Mouse (Mus musculus): ENCODE results near the gene Nemf. TPM values are rescaled to one million over a fixed set of nuclear protein-coding genes. Genes with fewer than 3 reads are reported as not detected.

Nemf gene
- total RNA-seq, 1 experiment from 2014 or later, result 93.1 TPM

DNA sequence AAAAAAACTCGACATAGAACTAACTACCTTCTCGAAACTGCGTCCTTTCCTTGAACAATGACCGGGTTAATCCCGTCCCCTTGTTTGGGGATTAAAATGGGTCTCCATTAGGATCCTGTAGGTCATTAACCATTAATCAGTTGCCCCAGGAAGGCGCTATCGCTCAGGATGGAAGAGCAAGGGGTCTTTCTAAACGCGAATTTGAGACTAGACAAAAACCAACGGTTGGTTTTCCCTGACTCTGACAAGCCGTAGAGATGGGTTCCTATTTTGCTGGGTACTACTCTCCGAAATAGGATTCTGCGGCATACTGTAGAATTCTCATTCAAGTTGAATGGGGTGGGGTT is 308 bp upstream of the Nemf start:
- no peak for ATAC-seq (replicated peaks in 1 of 2; ENCODE audit: insufficient read depth in 1 of 2, low FRiP score in 2 of 2, low TSS enrichment in 1 of 2, low read depth in 1 of 2, poor library complexity in 2 of 2, severe bottlenecking in 2 of 2)

DNA sequence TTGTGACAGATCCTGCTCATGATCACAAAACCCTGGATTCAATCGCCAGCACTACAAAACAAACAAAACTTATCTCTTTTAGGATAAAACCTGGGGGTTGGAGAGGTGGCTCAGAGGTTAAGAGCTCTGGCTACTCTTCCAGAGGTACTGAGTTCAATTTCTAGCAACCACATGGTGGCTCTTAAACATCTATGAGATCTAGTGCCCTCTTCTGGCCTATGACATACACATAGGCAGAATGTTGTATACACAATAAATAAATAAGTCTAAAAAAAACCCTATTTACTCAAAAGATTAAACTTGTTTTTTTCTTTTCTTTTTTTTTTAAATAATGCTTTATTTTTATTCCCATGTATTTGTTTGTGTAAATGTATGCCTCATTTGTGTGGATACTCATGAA is 5.3 kb downstream of the Nemf start:
- ATAC-seq (replicated peaks in 1 of 2; ENCODE audit: insufficient read depth in 1 of 2, low FRiP score in 2 of 2, low TSS enrichment in 1 of 2, low read depth in 1 of 2, poor library complexity in 2 of 2, severe bottlenecking in 2 of 2), result no peak

DNA sequence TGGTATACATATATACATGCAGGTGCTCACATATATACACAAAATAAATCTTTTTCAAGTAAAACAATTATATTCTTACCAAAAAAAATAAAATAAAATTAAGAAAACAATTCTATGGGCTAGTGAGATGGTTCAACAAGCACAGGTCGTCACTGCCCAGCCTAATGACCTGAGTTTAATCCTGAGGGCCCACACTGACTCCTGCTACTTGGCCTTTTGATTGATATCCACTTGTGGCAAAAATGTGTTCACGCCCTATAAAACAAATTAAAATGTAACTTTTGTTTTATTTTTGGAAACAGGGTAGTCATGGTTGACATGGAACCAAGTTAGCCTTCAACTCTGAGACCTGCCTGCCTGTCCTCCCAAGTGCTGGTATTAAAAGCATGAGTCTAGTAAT is 7.0 kb downstream of the Nemf start:
- no peak for ATAC-seq (replicated peaks in 1 of 2; ENCODE audit: insufficient read depth in 1 of 2, low FRiP score in 2 of 2, low TSS enrichment in 1 of 2, low read depth in 1 of 2, poor library complexity in 2 of 2, severe bottlenecking in 2 of 2)

DNA sequence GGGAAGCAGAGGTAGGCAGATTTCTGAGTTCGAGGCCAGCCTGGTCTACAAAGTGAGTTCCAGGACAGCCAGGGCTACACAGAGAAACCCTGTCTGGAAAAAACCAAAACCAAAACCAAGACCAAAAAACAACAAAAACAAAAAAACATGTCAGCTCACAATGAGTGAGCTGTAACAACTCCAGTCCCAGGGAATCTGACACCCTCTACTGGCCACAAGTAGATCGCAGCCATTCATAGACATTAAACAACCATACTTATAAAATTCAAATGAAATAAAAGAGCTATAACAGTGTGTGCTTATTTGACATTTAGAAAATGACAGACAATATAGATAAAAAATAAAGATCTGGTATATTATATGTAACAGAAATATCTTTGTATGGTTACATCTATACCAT is 23.4 kb downstream of the Nemf start:
- peak in 1 of 2 experiments; percentile 80; a peak in 3 of 4 replicates for ATAC-seq (replicated peaks in 1 of 2; ENCODE audit: insufficient read depth in 1 of 2, low FRiP score in 2 of 2, low TSS enrichment in 1 of 2, low read depth in 1 of 2, poor library complexity in 2 of 2, severe bottlenecking in 2 of 2)

DNA sequence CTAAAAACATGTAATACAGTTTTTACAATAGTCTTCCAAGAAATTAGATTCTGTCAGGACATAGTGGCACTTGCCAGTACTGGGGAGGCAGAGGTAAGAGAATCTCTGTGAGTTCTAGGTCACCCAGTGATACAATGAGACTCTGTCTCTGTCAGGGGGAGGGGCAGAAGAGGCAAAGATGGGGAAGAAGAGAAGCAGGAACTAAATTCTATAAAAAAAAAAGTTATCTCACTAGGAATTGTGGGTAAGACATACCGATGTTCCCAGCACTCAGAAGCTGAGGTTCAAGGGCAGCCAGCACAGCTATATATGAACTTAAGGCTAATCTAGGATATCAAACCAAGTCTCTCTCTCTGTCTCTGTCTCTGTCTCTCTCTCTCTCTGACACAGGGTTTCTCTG is 24.8 kb downstream of the Nemf start:
- no peak for ATAC-seq (replicated peaks in 1 of 2; ENCODE audit: insufficient read depth in 1 of 2, low FRiP score in 2 of 2, low TSS enrichment in 1 of 2, low read depth in 1 of 2, poor library complexity in 2 of 2, severe bottlenecking in 2 of 2)

DNA sequence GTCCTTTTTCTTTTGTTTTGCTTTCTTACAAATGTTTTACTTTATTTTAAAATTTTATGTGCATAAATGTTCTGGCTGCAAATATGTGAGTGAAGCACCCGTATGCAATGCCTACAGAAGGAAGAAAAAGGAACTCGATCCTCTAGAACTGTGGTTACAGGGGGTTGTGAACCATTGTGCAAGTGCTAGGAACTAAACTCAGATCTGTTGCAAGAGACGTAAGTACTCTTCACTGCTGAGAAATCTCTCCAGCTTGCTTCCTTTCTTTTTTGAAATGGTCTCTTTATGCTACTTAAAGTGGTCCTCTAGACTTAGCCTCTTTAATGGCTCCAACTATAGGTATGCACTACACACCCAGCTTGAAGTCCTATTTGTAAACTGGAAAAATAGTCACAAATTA is 25.8 kb downstream of the Nemf start:
- ATAC-seq (replicated peaks in 1 of 2; ENCODE audit: insufficient read depth in 1 of 2, low FRiP score in 2 of 2, low TSS enrichment in 1 of 2, low read depth in 1 of 2, poor library complexity in 2 of 2, severe bottlenecking in 2 of 2), result peak in 1 of 2 experiments; percentile 42; a peak in 1 of 4 replicates

DNA sequence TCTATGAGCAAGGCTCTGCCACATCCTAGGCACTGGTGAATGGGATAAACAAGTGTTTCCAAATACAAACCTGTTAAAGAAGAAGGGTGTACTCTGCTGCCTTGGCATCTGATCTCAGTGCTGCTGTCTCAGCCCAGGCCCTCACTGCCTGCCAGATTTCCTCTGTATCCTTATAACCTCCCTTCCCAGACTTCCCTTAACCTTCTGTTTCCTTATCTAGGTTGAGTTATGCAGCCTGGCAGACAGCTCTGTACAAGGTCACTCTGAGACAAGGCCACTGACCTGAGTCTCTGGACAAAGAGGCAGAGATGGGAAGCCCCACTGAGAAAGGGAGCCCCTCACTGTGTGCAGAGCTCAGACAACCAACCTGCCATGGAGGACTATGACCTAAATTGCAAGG is 38.5 kb downstream of the Nemf start:
- no peak for ATAC-seq (replicated peaks in 1 of 2; ENCODE audit: insufficient read depth in 1 of 2, low FRiP score in 2 of 2, low TSS enrichment in 1 of 2, low read depth in 1 of 2, poor library complexity in 2 of 2, severe bottlenecking in 2 of 2)

DNA sequence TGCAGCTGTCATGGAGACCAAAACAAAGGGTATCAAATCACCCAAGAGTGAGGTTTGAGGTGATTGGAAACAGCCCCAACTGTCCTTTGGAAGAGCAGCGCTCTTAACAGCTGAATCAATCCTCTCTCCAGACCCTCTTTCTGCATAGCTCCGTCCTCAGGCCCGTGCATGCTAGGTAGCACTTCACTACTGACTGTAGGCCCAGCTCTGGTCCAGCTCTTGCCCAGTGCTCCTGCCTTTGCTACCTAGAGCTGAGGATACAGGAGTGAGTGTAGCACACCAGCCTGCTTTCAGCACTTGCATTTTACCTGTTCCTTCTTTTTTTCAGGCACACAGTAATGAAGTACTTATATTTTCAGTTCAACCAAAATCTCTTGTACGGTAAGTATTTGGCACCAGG is 47.3 kb downstream of the Nemf start:
- no peak for ATAC-seq (replicated peaks in 1 of 2; ENCODE audit: insufficient read depth in 1 of 2, low FRiP score in 2 of 2, low TSS enrichment in 1 of 2, low read depth in 1 of 2, poor library complexity in 2 of 2, severe bottlenecking in 2 of 2)

DNA sequence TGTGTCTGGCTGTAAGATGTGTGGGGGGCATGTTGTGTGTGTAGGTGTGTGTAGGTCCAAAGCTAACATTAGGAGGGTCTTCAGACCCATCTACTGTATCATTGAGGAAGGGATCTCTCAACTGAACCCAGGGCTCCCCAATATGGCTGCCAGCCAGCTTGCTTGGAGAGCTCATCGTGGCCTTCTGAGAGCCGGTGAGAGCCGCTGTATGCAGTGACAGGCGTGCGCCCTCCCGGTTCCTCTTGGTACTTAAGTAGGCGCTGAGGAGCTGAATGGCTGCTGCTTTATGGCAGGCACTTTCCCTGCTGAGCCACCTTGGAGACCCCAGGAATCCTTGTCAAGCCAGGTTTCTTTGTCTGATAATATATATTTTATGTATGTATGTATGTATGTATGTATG is 50.6 kb downstream of the Nemf start:
- no peak for ATAC-seq (replicated peaks in 1 of 2; ENCODE audit: insufficient read depth in 1 of 2, low FRiP score in 2 of 2, low TSS enrichment in 1 of 2, low read depth in 1 of 2, poor library complexity in 2 of 2, severe bottlenecking in 2 of 2)

DNA sequence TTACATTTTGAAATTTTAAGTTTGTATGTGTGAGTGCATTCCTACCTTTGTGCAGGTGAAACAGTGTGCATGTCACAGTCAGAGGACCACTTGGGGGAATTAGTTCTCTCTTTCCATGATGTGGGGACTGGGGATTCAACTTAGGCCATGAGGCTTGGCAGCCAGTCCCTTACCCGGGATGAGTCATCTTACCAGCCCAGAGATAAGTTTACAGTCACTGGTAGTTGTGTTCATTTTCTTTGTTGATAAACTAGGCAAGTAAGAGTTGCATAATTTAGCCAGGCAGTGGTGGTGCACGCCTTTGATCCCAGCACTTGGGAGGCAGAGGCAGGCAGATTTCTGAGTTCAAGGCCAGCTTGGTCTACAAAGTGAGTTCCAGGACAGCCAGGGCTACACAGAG is 52.9 kb downstream of the Nemf start:
- ATAC-seq (replicated peaks in 1 of 2; ENCODE audit: insufficient read depth in 1 of 2, low FRiP score in 2 of 2, low TSS enrichment in 1 of 2, low read depth in 1 of 2, poor library complexity in 2 of 2, severe bottlenecking in 2 of 2), result no peak

DNA sequence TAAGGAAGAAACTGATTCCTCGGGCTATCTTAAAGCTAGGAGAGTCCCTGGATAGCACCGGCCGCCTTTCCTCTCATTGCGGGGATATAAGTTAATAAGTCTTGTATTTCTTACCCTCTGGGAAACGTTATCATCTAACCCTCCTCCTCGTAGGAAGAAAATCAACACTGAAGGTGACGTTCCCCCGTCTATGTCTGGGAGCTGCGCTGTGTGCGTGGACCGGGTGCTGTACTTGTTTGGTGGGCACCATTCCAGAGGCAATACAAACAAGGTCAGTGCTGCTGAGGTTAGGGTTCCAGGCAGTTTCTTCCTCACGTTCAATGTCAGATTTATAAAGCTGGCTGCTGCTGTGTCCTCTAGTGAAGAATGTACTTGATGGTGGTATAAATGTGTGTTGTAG is 54.8 kb downstream of the Nemf start:
- no peak for ATAC-seq (replicated peaks in 1 of 2; ENCODE audit: insufficient read depth in 1 of 2, low FRiP score in 2 of 2, low TSS enrichment in 1 of 2, low read depth in 1 of 2, poor library complexity in 2 of 2, severe bottlenecking in 2 of 2)

DNA sequence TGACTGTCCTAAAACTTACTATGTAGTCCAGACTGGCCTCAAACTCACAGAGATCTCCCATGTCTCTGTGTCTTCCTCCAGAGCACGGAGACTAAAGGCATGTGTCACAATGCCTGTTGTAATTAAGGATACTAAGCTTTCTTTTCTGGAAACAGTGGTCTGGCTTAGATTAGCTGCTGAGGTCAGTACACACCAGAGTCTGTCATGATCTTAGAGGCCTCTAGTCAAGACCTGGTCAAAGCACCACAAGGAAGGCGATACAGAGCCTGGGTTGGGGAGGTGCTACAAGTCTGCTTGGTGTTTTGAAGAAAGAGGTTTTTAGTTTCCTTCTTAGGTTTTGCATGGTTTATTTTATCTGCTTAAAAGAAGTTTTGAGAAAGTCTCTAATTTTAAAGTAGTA is 56.6 kb downstream of the Nemf start:
- ATAC-seq (replicated peaks in 1 of 2; ENCODE audit: insufficient read depth in 1 of 2, low FRiP score in 2 of 2, low TSS enrichment in 1 of 2, low read depth in 1 of 2, poor library complexity in 2 of 2, severe bottlenecking in 2 of 2), result no peak

DNA sequence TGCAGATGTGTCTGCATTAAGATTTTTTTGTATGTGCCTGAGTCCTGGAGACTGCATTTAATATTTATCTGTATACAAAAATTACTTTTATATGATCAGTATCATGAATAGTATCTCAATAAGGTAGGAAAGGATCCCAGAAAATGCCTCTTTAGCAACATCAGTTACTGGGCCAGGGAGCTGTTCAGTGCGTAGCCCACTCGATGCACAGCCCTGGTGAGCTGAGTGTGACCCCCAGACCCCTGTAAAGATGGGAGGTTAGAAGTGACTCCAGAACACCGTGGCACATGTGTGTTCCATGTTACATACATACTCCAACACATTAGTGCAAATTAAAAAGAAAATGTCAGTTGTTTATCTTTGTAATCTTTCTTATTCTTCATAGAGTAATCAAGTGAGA is 57.1 kb downstream of the Nemf start:
- ATAC-seq (replicated peaks in 1 of 2; ENCODE audit: insufficient read depth in 1 of 2, low FRiP score in 2 of 2, low TSS enrichment in 1 of 2, low read depth in 1 of 2, poor library complexity in 2 of 2, severe bottlenecking in 2 of 2), result no peak

DNA sequence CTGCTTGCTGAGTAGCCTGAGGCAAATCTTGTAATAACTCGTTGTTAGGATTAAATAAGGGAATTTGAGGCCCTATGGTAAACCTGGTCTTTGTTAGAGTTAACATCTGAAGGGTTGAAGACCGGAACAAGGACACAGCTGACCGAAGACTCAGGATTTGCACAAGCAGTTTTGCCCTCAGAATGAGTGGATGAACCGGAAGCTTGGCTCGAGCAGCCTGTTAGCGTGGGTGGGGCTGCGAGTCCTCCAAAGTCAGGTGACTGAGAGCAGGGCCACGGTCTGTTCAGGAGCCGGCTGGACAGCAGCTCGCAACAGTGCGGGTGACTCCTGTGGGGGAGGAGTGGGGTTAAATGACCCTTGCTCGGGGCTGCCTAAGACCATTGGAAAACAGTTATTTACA is 57.7 kb downstream of the Nemf start:
- ATAC-seq (replicated peaks in 1 of 2; ENCODE audit: insufficient read depth in 1 of 2, low FRiP score in 2 of 2, low TSS enrichment in 1 of 2, low read depth in 1 of 2, poor library complexity in 2 of 2, severe bottlenecking in 2 of 2), result no peak

DNA sequence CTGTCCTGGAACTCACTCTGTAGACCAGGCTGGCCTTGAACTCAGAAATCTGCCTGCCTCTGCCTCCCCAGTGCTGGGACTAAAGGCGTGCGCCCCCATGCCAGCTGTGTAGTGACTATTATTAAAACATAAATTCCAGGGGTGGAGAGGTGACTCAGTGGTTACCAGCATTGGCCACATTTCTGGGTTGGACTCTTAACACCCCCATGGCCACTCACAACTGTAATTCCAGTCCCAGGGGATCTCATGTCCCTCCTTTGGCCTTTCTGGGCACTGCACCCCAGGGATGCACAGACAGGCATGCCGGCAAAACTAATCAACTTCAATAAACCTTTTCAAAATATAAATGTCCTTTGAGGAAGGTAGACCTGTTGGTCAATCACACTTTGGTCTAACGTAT is 58.7 kb downstream of the Nemf start:
- no peak for ATAC-seq (replicated peaks in 1 of 2; ENCODE audit: insufficient read depth in 1 of 2, low FRiP score in 2 of 2, low TSS enrichment in 1 of 2, low read depth in 1 of 2, poor library complexity in 2 of 2, severe bottlenecking in 2 of 2)

DNA sequence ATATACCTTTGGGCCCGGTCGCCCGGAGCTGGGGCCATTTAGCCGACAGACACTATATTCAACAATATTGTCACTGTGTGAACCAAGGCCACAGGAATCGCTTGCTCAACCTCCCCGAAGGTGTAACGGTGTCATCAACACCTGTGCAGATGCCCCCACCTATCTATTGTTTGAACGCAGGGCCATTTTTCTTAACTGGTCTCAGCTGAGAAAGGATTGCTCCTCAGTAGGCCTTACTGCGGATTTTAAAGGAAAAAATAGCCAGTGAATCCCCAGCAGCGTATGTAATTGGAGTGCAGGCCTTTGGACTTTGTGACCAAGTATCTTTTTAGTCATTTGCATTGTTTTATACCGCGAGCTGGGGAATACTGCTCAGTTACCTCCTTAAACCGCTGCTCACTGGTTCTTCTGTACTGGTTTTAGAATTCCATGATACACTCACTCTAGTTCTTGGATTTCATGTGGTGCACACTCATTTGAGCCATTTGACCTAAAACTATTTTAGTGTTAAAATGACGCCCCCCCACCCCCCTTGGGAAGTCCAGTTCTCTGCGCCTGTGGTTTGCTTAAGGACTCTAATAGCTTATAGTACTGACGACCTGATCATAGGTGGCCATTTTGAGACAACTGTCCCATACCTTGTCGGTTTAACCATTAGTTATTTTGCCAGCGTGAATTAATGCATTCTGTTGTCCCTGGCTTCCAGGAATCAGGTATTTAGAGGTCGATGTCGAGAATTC is 59.4 kb downstream of the Nemf start:
- no peak for ATAC-seq (replicated peaks in 1 of 2; ENCODE audit: insufficient read depth in 1 of 2, low FRiP score in 2 of 2, low TSS enrichment in 1 of 2, low read depth in 1 of 2, poor library complexity in 2 of 2, severe bottlenecking in 2 of 2)

DNA sequence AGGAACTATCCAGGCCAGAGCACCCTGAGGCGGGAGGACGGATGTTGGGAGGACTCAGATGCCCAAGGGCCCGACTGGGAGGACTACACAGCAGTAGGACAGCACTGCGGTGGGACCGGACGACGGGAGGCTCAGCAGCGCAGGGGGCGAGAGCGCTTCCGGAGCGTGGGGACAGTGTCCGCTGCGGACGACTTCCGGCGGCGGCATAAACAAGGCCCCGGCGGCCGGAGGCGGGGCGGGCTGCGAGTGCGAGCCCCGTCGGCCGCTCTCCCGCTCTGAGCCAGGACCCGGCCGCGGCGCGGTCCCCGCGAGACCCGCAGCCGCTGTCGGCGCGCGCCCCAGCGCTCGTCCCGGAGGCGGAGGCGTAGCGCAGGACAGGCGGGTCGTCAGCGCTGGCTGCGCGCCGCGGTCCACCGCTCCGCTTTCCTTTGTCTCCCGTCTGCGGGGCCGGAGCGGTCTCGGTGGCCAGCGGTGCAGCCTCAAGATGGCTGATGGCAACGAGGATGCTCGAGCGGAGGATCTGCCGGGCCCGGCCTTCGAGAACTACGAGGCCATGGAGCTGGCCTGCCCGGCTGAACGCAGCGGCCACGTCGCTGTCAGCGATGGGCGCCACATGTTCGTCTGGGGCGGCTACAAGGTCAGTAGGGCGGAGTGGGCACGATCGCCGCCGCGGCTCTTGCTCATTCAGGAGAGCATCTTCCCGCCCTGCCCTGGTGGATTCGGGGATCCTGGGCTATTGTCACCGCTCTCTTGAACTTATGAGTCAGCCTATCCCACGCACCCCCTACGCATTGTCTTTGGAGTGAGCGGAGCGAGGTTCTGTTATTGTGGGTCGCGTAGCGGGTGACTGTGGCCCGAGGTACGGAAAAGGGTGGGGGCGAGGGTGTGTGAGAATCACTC is 60.2 kb downstream of the Nemf start, which contains the start of gene Klhdc2:
Gene Klhdc2, plus strand, starts transcription at position 171 of the 900 bp plus-strand sequence.
- ATAC-seq (replicated peaks in 1 of 2; ENCODE audit: insufficient read depth in 1 of 2, low FRiP score in 2 of 2, low TSS enrichment in 1 of 2, low read depth in 1 of 2, poor library complexity in 2 of 2, severe bottlenecking in 2 of 2), result peak; percentile 59 to 68

DNA sequence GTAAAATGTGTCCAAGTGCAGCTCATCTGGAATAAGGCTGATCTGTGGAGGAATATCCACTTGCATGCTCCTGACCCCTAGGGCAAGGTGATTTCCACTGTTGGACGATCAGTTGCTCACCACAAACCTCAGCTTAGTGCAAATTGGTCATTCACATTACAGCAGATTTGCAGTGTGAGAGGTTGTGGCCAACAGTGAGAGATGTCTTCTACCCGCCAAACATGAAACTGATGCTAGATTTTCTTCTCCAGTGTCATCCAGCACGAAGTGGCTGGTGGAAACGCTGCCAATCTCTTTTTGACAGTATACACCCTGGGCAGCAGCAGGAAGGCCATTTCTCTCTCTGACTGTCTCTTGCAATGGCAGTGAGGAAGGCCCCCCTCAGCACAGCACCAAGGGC is 61.3 kb downstream of the Nemf start:
- no peak for ATAC-seq (replicated peaks in 1 of 2; ENCODE audit: insufficient read depth in 1 of 2, low FRiP score in 2 of 2, low TSS enrichment in 1 of 2, low read depth in 1 of 2, poor library complexity in 2 of 2, severe bottlenecking in 2 of 2)

DNA sequence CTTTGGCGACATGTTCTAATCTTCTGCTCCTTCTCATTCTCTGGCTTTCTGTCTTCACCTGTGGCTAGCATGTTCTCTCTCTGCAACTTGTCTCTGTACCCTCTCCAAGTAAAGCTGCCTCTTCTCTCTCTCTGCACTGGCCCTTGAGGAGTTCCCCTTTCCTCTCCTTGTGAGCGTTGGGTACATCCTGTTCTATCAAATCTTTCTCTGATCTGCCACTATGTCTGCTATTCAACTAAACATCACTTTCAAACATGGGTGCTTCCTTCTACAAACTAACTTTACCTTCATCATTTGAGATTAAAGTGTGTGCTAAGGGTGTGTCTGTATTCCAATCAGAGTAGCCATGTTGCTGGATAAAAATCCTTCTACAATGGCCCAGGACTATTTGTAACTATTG is 62.0 kb downstream of the Nemf start:
- ATAC-seq (replicated peaks in 1 of 2; ENCODE audit: insufficient read depth in 1 of 2, low FRiP score in 2 of 2, low TSS enrichment in 1 of 2, low read depth in 1 of 2, poor library complexity in 2 of 2, severe bottlenecking in 2 of 2), result no peak

Data from hematopoietic stem cell, adult 5-6 weeks (primary cell).